Mouse (Mus musculus): Measurements from ENCODE around the gene Mier2.

DNA sequence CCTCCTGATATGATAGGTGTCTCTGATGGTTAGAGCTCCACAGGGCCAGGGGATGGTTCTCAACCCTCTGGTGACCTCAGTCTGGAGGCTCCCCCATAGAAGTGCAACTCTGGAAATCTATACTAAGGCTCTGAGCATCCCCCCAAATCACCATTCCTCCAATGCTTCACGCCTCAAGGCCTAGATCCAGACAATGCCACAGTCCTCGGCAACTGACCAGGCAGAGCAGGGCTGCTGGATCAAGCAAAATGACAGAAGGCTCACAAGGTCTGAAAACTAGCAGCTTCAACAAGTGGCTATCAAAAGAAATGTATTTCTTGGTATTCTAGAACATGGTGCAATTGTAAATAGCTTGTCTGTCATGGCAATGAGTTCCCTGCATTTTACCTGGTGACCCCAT lies 17.2 kb downstream of the Mier2 start:
- TF ChIP-seq POLR2A (IDR thresholded peaks at IDR 0.05; ENCODE audit: insufficient read depth, low read length) = no peak
- no peak for TF ChIP-seq CTCF (IDR thresholded peaks at IDR 0.05; ENCODE audit: low read depth, low read length)

Measured in ES-Bruce4 (cell line).